Mouse (Mus musculus) inflammation-experienced regulatory T-cells, adult 6 months (primary cell): Measurements from ENCODE around the gene Ano6. TPM values are rescaled to one million over a fixed set of nuclear protein-coding genes. Genes with fewer than 3 reads are reported as not detected.

Source experiments
- ATAC-seq: one replicate; pipeline ENCODE4 v1.8.0; 2017
- polyA plus RNA-seq, 3 experiments: library from polyadenylated mRNA; unstranded; fragments of 100-300 nt; shearing (Covaris generic); gene quantifications; one replicate each; pipeline ENCODE4 v1.2.1; 2017

Gene Ano6
- polyA plus RNA-seq, 3 experiments from 2014 or later = 37.0 to 46.4 (median 44.4) TPM

DNA sequence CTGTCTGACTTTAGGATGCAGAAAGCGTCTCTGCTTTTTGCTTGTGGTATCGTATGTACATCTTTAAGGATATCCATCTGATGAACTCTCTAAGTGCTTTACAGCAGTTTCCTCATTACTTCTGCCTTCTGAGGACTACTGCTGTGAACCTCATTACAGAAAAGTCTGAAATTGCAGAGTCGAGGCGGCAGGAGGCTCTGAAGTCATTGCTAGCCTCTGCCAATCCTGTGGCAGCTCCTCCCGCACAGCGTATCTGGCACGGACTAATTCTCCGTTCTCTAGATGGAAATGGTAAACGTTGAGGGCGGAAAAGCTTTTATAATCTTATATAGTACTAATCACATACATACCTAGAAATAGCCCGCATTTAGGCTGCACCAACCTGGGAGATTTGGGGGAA, 144.5 kb downstream of the Ano6 start:
- ATAC-seq = no peak

DNA sequence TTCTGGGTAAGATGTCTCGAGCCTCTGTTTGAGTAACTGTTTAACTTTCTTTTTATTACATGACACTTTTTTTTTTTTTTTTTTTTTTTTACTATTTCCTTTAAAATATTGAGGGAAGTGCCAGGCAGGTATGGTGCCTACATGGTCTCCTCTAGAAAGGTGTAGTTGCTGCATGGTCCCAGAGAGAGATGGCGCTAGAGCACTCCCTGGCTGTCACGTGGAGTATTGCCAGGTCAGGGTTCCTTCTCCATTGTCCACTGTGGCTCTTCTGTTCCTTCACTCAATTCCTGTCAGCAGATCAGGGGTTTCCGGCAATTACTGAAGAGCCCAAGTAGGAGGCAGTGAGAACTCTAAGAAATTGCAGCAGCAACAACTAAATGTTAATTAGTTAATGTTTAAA, 152.8 kb downstream of the Ano6 start:
- ATAC-seq = no peak

DNA sequence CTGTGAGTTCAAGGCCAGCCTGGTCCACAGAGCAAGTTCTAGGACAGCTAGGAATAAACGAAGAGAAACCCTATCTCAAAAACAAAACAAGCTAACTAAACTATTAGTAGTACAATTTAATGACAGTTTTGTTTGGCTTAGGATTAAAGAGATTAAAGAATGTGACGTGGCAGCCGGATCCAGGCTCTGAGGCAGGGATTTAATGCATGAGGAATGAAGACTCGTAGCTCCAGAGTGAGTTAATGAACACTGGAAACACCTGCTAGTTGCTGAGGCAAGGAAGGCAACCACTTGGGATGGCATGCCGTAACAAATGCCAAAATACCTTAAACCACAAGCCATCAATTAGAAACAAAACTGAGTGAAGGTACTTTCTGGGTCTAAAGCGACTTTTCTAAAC, 153.7 kb downstream of the Ano6 start:
- ATAC-seq = no peak

- ATAC-seq = no peak
Measured at GRCm38 (mm10) chr15:95945951-95946708, 155.5 kb downstream of the Ano6 start.

DNA sequence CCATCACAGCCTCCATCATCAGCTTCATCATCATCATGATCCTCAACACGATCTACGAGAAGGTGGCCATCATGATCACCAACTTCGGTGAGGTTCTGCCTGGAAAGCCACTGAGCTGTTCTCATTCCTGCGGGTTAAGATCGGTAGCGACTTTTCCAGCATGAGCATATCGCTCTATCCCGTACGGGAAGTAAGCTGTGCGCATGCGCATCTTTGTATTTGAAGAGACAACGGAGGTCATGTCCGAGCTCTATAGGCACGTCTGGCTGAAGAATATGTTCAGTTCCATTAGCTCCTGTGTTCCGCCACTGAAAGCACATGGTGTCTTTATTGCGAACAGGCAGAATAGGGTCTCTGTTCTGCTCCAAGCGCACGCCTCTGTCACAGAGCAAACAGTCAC, 157.8 kb downstream of the Ano6 start:
- no peak for ATAC-seq

- no peak for ATAC-seq
Measured at GRCm38 (mm10) chr15:95949336-95949735, 158.7 kb downstream of the Ano6 start.

- ATAC-seq = no peak
Measured at GRCm38 (mm10) chr15:95951497-95951896, 160.9 kb downstream of the Ano6 start.

DNA sequence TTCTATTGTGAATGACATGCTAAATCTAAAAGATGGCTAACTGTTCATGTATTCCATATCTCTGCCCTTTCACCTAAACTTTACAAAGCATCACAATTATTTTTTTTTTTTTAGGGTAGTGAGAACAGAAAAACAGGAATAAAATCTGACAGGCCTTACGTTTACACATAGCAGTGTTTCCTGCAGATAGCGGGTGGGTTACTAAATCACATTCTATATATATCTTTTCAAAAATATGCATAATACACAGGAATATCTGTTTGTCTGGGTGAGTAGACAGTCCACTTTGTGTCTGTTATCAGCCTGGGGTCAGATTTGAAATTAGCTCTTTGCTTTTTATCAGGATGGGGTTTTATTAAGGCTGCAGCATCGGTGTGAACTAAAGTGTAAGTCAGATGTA, 166.0 kb downstream of the Ano6 start:
- ATAC-seq = no peak

DNA sequence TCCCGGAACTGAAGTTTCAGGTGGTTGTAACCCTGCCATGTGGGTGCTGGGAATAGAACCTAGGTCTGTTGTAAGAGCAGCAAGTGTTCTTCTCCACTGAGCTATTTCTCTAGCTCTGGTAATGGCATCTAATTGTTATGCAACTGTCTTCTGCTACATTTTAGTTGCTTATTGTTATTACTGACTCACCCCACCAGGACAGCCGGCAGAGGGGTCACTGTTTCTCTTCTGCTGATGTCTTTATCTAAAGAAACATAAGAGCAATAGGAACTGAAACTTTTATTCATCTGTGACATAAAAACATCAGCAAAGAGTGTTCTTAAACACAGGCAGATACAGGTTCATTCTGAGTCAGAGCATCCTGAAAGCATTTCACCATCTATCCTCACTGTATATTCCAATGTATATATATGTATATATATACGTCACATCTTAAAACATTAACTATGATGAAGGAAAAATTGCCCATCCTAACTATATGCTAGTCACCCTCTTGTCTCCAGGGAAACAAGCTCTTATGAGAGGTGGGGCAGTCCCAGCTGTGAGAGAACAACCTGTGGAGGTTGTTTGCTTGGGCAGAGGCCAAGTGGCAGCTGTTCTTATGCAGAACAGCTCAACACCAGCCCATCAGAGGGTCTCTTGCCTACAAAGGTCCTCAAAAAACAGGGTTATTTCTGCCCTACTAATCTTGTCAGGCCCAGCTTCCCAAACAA, 171.9 kb downstream of the Ano6 start:
- ATAC-seq = no peak

DNA sequence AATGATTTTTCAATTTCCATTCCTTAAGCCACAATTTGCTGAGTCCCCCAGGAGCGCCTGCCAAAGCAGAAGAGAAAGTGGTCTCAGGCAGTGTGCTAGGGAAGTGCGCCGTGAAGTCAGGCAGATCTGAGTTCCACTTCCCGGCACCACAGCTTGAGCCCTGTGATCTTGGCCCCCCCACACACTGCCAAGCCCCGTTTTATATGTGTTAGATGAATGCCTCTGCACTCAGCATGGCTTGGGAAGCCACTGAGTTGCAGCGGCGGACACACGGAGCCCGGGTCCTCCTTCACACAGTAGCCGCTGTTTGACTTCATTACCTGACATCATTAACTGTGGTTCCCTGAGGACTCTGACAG, 172.5 kb downstream of the Ano6 start:
- ATAC-seq = no peak

GRCm38 (mm10) chr15:95963533-95964250, 173.0 kb downstream of the Ano6 start:
- ATAC-seq = no peak

- no peak for ATAC-seq
Measured at GRCm38 (mm10) chr15:95964251-95964561, 173.6 kb downstream of the Ano6 start.

DNA sequence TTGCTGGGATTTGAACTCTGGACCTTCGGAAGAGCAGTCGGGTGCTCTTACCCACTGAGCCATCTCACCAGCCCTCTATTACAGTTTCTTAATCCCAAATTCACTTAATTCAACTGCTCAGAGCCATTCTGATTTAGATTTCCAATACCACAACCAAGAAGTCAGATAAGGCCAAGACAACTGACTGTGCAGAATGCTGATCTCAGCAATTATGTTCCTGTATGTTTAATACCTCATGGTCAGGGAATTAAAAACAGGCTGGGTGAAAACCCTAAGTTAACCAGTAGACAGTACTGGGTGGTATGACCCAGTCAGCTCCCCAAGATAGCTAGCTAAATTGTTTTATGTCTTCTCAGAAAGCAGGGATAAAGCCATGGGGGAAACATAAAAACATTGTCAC, 176.3 kb downstream of the Ano6 start:
- no peak for ATAC-seq

DNA sequence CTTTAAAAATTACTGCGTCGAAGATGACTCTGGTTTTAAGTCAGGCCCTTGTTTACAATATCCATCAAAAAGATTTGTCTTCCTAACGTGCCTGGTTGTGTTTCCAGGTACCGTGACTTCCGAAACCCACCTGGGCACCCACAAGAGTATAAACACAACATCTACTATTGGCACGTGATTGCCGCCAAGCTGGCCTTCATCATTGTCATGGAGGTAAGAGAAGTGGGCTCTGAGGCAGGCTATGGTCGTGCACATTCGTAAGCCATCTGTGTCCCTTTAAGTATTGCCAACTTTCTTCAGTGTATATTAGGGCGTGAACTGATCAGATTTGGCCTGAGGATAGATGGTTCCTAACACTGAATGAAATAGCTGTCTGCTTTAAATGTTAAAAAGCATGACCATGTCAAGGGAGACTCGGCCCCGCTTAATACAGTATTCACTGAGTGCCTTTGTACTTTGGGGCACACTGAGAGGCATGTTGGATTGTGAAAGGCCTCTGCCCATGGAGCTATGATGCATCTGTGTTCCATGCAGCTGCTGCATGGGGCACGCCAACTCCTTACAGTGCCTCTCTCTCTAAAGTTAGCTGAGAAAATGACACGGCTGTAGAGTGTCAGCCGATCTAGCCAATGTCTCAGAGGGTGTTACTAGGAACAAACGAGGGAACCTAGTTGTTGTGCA, 177.0 kb downstream of the Ano6 start:
- no peak for ATAC-seq

DNA sequence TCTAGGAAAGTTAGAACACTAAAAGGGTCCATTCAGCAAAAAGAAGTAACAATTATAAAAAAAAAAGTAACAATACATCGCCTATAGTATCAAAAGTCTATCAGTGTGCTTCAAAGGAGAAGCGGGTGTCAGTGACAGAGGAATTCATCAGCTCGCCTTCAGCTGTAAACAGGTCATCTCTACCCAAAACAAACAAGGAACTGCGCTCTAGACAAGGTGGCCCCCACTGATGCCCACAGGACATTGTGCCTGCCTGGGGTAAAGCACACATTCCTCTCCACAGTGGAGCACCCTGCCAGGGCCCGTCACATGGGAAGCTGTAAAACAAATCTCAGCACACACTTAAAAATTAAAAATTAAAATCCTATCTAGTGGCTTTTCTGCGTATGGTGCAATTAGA, 179.0 kb downstream of the Ano6 start:
- ATAC-seq = no peak

GRCm38 (mm10) chr15:95970176-95970575, 179.5 kb downstream of the Ano6 start:
- ATAC-seq = no peak

DNA sequence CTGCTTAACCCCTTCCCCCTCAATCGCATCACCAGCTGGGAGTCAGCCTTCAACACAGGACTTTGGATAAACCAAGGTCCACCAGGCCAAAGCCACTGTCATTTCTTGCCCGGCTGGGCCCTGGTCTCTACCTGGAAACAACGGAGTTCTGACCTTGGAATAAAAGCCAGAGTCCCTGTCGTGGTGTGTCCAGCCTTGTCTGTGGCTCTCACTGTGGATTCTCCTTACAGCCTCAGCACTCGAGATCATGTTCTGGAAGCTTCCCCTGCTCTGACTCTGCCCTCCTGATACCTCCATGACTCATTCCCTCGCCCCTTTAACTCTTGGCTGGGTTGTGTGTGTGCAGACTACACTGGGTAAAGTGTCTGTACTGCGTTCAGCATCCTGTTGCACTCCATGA, 180.0 kb downstream of the Ano6 start:
- ATAC-seq = no peak

- no peak for ATAC-seq
Measured at GRCm38 (mm10) chr15:95971302-95971701, 180.7 kb downstream of the Ano6 start.

DNA sequence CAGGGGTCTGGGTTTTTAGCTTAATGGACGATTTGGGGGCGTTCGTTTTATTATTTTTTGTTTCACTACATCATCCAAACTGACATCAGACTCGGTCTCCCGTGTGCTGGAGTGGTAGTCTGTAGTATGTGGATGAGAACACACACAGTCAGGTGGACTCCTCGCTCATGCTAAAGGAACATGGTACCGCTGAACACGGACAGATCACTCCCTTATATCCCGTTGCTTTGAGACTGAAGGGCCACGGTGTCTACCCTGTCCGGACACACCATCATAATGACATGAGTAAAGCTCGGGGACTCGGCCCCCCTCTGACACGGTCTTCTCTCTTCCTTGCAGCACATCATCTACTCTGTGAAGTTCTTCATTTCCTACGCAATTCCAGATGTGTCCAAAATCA, 181.5 kb downstream of the Ano6 start:
- ATAC-seq = no peak

GRCm38 (mm10) chr15:95972621-95973020, 182.0 kb downstream of the Ano6 start:
- ATAC-seq = no peak

- ATAC-seq = no peak
Measured at GRCm38 (mm10) chr15:95974021-95974597, 183.5 kb downstream of the Ano6 start.

DNA sequence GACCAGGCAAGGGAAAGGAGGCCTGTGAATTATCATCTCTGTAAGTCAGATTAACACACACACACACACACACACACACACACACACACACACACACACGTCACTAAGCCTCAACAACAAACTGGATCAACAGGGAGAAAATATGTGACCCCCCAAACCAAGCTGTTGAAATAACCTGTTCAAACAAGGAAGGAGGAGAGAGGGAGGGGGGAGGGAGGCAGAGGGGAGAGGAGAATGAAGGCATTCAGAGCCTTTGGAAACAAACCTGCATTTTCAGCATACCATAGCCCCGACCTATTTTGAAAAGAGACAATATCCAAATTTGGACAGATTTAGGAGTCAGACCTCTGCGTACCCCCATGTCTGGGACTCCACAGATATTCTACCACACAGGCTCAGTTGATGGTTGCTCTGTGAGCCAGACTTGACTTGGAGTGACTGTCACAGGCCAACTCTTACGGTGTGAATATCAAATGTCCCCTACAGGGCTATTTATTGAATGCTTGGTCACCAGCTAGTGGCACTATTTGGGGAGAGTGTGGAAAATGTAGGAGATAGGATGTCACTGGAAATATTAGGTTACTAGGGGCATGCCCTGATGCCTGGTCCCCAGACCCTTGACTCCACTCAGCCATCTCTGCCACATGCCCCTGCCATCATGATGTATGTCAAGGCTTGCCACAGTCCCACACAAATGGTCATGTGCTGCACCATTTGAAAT, 185.7 kb downstream of the Ano6 start:
- no peak for ATAC-seq
